23 mouse cellular contexts compared by ENCODE assay signal in genomic region chr12:56472856-56473647, GRCm38 (mm10).
A peak's percentile ranks its signal among the peaks of the same experiment; 100 is the strongest.
DNase-seq lines count a peak whose midpoint lies in the region; ATAC-seq lines count a peak whose summit lies in the region.
"Had no signal": no experiment of that assay in that cellular context is flagged by ENCODE, and none has a peak within 500 bp of the region (broad histone marks: within the 10 kb centered on the region; RNA-seq: fewer than 3 reads in every experiment).

No protein-coding gene starts in this region.

- H3K9me3 ChIP-seq in forebrain, embryonic 12.5 days: no peaks in the 10 kb centered on the region
- H3K9me3 ChIP-seq in forebrain, embryonic 10.5 days: no peaks in the 10 kb centered on the region
- no peaks in the 10 kb centered on the region for H3K9me3 ChIP-seq in midbrain, embryonic 13.5 days
- no peaks in the 10 kb centered on the region for H3K9me3 ChIP-seq in midbrain, embryonic 16.5 days (replicated peaks; ENCODE audit: control insufficient read depth, low read length, poor library complexity, severe bottlenecking)
- H3K9me3 ChIP-seq: embryonic facial prominence, embryonic 12.5 days; embryonic facial prominence, embryonic 15.5 days; heart, embryonic 10.5 days; hindbrain, embryonic 12.5 days; hindbrain, embryonic 15.5 days had no signal

- H3K27me3 ChIP-seq in forebrain, embryonic 12.5 days: peaks cover 83% of the 10 kb centered on the region
- peaks cover 100% of the 10 kb centered on the region for H3K27me3 ChIP-seq in forebrain, embryonic 10.5 days (ENCODE audit: poor library complexity, severe bottlenecking)
- H3K27me3 ChIP-seq in midbrain, embryonic 13.5 days: peaks cover 77% of the 10 kb centered on the region
- peaks cover 29% of the 10 kb centered on the region for H3K27me3 ChIP-seq in midbrain, embryonic 16.5 days (ENCODE audit: control insufficient read depth, insufficient read depth, low read depth, low read length)
- H3K27me3 ChIP-seq: embryonic facial prominence, embryonic 12.5 days; embryonic facial prominence, embryonic 15.5 days had no signal

- H3K4me2 ChIP-seq in forebrain, embryonic 12.5 days: no peak overlapping the region
- no peak overlapping the region for H3K4me2 ChIP-seq in midbrain, embryonic 13.5 days (replicated peaks)
- H3K4me2 ChIP-seq in midbrain, embryonic 16.5 days (ENCODE audit: low read length): no peak overlapping the region
- H3K4me2 ChIP-seq: embryonic facial prominence, embryonic 12.5 days; embryonic facial prominence, embryonic 15.5 days; hindbrain, embryonic 12.5 days; hindbrain, embryonic 15.5 days had no signal

- WGBS in forebrain, embryonic 12.5 days: 10% methylated on average over 10 of the region's 10 CpGs
- WGBS in forebrain, embryonic 10.5 days: 37% methylated on average over 10 of the region's 10 CpGs
- WGBS in midbrain, embryonic 13.5 days: 48% methylated on average over 10 of the region's 10 CpGs
- WGBS in midbrain, embryonic 16.5 days: 48% methylated on average over 10 of the region's 10 CpGs

- no peak overlapping the region for H3K4me3 ChIP-seq in forebrain, embryonic 12.5 days (replicated peaks)
- no peak overlapping the region for H3K4me3 ChIP-seq in forebrain, embryonic 10.5 days
- H3K4me3 ChIP-seq in midbrain, embryonic 13.5 days (replicated peaks): no peak overlapping the region
- no peak overlapping the region for H3K4me3 ChIP-seq in midbrain, embryonic 16.5 days (ENCODE audit: low read depth, low read length)
- H3K4me3 ChIP-seq: embryonic facial prominence, embryonic 12.5 days; embryonic facial prominence, embryonic 15.5 days; heart, adult 2 months; heart, embryonic 10.5 days; hindbrain, embryonic 12.5 days; hindbrain, embryonic 15.5 days had no signal

- no peaks in the 10 kb centered on the region for H3K36me3 ChIP-seq in forebrain, embryonic 12.5 days (replicated peaks)
- H3K36me3 ChIP-seq in forebrain, embryonic 10.5 days (replicated peaks): no peaks in the 10 kb centered on the region
- H3K36me3 ChIP-seq in midbrain, embryonic 13.5 days: no peaks in the 10 kb centered on the region
- H3K36me3 ChIP-seq in midbrain, embryonic 16.5 days (ENCODE audit: control insufficient read depth, insufficient read depth, low read length): no peaks in the 10 kb centered on the region
- H3K36me3 ChIP-seq: embryonic facial prominence, embryonic 12.5 days; embryonic facial prominence, embryonic 15.5 days; heart, embryonic 10.5 days; hindbrain, embryonic 12.5 days; hindbrain, embryonic 15.5 days had no signal

- ATAC-seq in forebrain, embryonic 12.5 days (ENCODE audit: low FRiP score): peak; percentile 50; the same call in 1 of the 2 replicates
- 0 out of 2 replicates have a peak, but pooled peaks have one; percentile 45 for ATAC-seq in midbrain, embryonic 13.5 days
- ATAC-seq in midbrain, embryonic 16.5 days: no peak
- ATAC-seq: activated CD4-positive, CD25-positive, alpha-beta regulatory T cell, adult 4 months; CD4-positive, CD25-positive, alpha-beta regulatory T cell, adult 4 months; intestine, postnatal 0 days had no signal

- H3K27ac ChIP-seq in forebrain, embryonic 12.5 days: no peak overlapping the region
- no peak overlapping the region for H3K27ac ChIP-seq in forebrain, embryonic 10.5 days
- no peak overlapping the region for H3K27ac ChIP-seq in midbrain, embryonic 13.5 days
- no peak overlapping the region for H3K27ac ChIP-seq in midbrain, embryonic 16.5 days (ENCODE audit: low read length)
- H3K27ac ChIP-seq: embryonic facial prominence, embryonic 12.5 days; embryonic facial prominence, embryonic 15.5 days; heart, adult 2 months; heart, embryonic 10.5 days; hindbrain, embryonic 12.5 days; hindbrain, embryonic 15.5 days had no signal

- H3K9ac ChIP-seq in forebrain, embryonic 12.5 days: no peak overlapping the region
- no peak overlapping the region for H3K9ac ChIP-seq in midbrain, embryonic 13.5 days (replicated peaks)
- H3K9ac ChIP-seq in midbrain, embryonic 16.5 days (ENCODE audit: low read depth, low read length): no peak overlapping the region
- H3K9ac ChIP-seq: embryonic facial prominence, embryonic 12.5 days; embryonic facial prominence, embryonic 15.5 days; hindbrain, embryonic 12.5 days; hindbrain, embryonic 15.5 days had no signal

- H3K4me1 ChIP-seq in forebrain, embryonic 12.5 days: peaks cover 13% of the 10 kb centered on the region; the same call in 1 of the 2 replicates
- peaks cover 27% of the 10 kb centered on the region for H3K4me1 ChIP-seq in forebrain, embryonic 10.5 days
- peaks cover 3% of the 10 kb centered on the region; the same call in 1 of the 2 replicates for H3K4me1 ChIP-seq in midbrain, embryonic 13.5 days (replicated peaks)
- H3K4me1 ChIP-seq in midbrain, embryonic 16.5 days (ENCODE audit: control insufficient read depth, insufficient read depth, low read length): no peaks in the 10 kb centered on the region
- H3K4me1 ChIP-seq: embryonic facial prominence, embryonic 12.5 days; embryonic facial prominence, embryonic 15.5 days; heart, embryonic 10.5 days; hindbrain, embryonic 12.5 days; hindbrain, embryonic 15.5 days had no signal

- no peak for DNase-seq in forebrain, embryonic 10.5 days (ENCODE audit: extremely low spot score, low spot score)
- DNase-seq in retina, embryonic 14.5 days (ENCODE audit: low spot score): peak; percentile 73
- no peak for DNase-seq in urinary bladder, postnatal 36 days (ENCODE audit: low spot score in 2 of 2)
- DNase-seq in right cerebral cortex, postnatal 36 days (ENCODE audit: low spot score in 2 of 2): no peak
- DNase-seq: adrenal gland, adult 8-10 months; adrenal gland, postnatal 25 days; cerebellum, adult 18-20 months; cerebellum, adult 9-10 months; cerebellum, postnatal 14 days; gastrocnemius, postnatal 10 days; gastrocnemius, postnatal 36 days; heart, adult 2 months had no signal
